Mouse (Mus musculus): Measurements from ENCODE around the gene Ydjc.

DNA sequence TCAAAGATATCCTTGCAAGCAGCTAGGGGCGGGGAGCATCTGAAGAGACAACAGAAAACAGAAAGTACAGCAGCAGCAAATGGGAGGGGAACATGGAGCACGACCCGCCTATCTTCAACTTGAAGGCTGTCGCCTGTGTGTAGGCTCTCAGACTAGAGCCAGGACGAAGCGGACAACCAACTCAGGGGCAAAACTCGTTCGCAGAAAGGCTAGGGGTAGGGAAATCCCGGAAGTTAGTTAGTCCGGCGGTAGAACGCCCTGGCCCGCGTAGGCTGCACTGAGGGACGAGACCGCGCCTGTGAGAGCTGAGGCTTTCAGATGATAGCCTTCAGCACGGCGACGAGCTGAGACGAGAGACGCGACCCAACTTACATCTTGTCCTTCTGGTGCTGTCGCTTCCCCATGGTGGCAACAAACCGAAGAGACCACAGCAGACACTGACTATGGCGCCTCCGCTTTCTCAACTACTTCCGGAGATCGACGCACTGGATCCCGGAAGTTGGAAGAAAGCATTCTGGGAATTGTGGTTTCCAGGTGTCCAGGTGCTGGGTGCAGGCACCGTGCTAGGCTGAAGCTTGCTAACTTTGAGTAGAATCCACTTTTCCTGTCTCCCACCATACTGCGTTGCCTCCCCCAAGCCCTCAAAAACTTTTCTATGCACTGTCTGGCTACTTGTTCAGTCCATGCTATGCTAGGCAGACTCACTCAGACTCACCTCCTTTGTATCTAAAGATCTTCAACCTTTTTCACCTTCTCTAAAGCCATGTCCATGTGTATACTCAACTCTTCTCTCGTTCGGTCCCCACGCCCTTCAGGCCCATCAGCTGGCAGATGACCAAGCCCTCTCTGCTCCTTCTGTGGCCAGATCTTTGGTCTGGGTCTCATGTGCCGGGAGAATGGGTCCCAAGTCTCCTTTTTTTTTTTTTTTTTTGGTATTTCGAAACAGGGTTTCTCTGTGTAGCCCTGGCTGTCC is 33.4 kb upstream of the Ydjc start, which contains the start of gene Ppil2:
- TF ChIP-seq CTCF (IDR thresholded peaks at IDR 0.05; ENCODE audit: low read depth, low read length) (no peak), GATA1 (IDR thresholded peaks at IDR 0.05; ENCODE audit: borderline replicate concordance, low read length) (no peak), POLR2AphosphoS5 (IDR thresholded peaks at IDR 0.05; ENCODE audit: insufficient replicate concordance, low read depth, low read length) (no peak)

Data from G1E (cell line).